Mouse (Mus musculus): ENCODE results near the gene Ciart. TPM values are rescaled to one million over a fixed set of nuclear protein-coding genes. Genes with fewer than 3 reads are reported as not detected.

The Ciart gene
- polyA plus RNA-seq, 1 experiment from 2014 or later, result 6.4 TPM

- 22% methylated on average over 11 of the region's 11 CpGs for WGBS
- Histone ChIP-seq H3K27ac (ENCODE audit: low read depth) (peak overlapping the region; percentile 94), H3K9me3 (ENCODE audit: low read depth, low read length) (no peaks in the 10 kb centered on the region), H3K4me1 (ENCODE audit: insufficient read depth) (peaks cover 4% of the 10 kb centered on the region; the same call in 1 of the 2 replicates), H3K4me3 (ENCODE audit: low read depth, low read length) (peak overlapping the region; percentile 36), H3K4me2 (peak overlapping the region; percentile 76), H3K9ac (peak overlapping the region; percentile 53; the same call in 1 of the 2 replicates), H3K36me3 (ENCODE audit: insufficient read depth) (peaks cover 14% of the 10 kb centered on the region), H3K27me3 (ENCODE audit: insufficient read depth, low read length) (no peaks in the 10 kb centered on the region)
- peak; percentile 26; the same call in 1 of the 2 replicates for ATAC-seq (ENCODE audit: insufficient read depth)
- TF ChIP-seq CTCF (IDR thresholded peaks at IDR 0.05; ENCODE audit: low read depth), result no peak
- peak; percentile 58 for DNase-seq
Measured at GRCm38 (mm10) chr3:95892066-95893052, 10.3 kb upstream of the Ciart start.

DNA sequence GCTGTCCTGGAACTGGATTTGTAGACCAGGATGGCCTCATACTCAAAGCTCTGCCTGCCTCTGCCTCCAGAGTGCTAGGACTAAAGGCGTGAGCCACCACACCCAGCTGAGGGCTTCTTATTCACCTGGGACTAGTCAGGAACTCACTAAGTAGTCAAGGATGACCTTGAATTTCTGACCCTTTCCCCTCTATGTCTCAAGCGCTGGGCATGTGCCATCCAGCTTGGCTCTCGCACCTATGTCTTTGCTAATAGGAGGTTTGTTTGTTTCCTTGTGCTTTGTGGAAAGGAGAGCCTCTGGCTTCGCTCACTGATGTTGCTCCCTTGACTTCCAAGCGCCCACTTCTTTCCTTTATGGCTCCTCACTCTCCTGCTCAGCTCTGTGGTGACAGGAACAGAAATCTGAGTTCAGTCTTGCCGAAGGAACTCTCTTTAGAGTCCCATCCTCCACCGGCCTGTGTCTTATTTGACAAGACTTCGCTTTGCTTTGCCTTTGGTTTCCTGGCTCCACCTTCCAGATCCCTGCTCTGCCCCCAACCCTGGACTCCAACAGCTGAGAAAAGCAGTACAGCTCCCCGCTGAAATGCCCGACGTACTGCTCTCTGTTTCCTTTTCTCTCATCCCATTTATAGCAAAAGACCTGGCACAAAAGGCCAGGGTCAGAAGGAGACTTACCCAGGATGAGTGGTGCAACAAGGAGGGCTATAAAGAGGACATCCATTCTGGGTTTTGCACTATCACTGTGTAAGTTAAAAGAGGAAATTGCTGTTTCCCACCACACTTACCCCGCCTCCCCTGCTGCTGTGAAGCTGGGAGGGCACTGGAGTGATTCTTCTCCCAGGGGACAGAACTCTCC lies 9.4 kb upstream of the Ciart start, which contains the start of gene BC028528:
Gene BC028528, minus strand, starts transcription at position 795 of the 855 bp plus-strand sequence.
- ATAC-seq (ENCODE audit: insufficient read depth), result no peak
- DNase-seq, result peak; percentile 85
- H3K27ac ChIP-seq (ENCODE audit: low read depth), result peak within 1 kb of the TSS; percentile 94
- H3K4me2 ChIP-seq, result peak within 1 kb of the TSS; percentile 76
- no peaks in the 10 kb centered on the region for H3K27me3 ChIP-seq (ENCODE audit: insufficient read depth, low read length)
- peak within 1 kb of the TSS; percentile 53 for H3K9ac ChIP-seq
- no peak for TF ChIP-seq CTCF (IDR thresholded peaks at IDR 0.05; ENCODE audit: low read depth)
- WGBS, result 17% methylated on average over 12 of the region's 12 CpGs
- no peaks in the 10 kb centered on the region for H3K9me3 ChIP-seq (ENCODE audit: low read depth, low read length)
- H3K36me3 ChIP-seq (ENCODE audit: insufficient read depth), result peaks cover 18% of the 10 kb centered on the region
- peak within 1 kb of the TSS; percentile 36 for H3K4me3 ChIP-seq (ENCODE audit: low read depth, low read length)
- peaks cover 4% of the 10 kb centered on the region; the same call in 1 of the 2 replicates for H3K4me1 ChIP-seq (ENCODE audit: insufficient read depth)

GRCm38 (mm10) chr3:95889664-95890063 lies 7.6 kb upstream of the Ciart start:
- Histone ChIP-seq H3K9me3 (ENCODE audit: low read depth, low read length) (no peaks in the 10 kb centered on the region), H3K4me3 (ENCODE audit: low read depth, low read length) (no peak overlapping the region), H3K27me3 (ENCODE audit: insufficient read depth, low read length) (no peaks in the 10 kb centered on the region), H3K27ac (ENCODE audit: low read depth) (no peak overlapping the region), H3K4me1 (ENCODE audit: insufficient read depth) (peaks cover 4% of the 10 kb centered on the region; the same call in 1 of the 2 replicates), H3K36me3 (ENCODE audit: insufficient read depth) (peaks cover 10% of the 10 kb centered on the region; the same call in 1 of the 2 replicates), H3K4me2 (peak overlapping the region; percentile 76; the same call in 1 of the 2 replicates), H3K9ac (no peak overlapping the region)
- 75% methylated on average over 3 of the region's 3 CpGs for WGBS
- TF ChIP-seq CTCF (IDR thresholded peaks at IDR 0.05; ENCODE audit: low read depth), result no peak
- DNase-seq, result no peak
- ATAC-seq (ENCODE audit: insufficient read depth), result no peak

- Histone ChIP-seq H3K9ac (no peak overlapping the region), H3K36me3 (ENCODE audit: insufficient read depth) (peaks cover 10% of the 10 kb centered on the region; the same call in 1 of the 2 replicates), H3K27me3 (ENCODE audit: insufficient read depth, low read length) (no peaks in the 10 kb centered on the region), H3K27ac (ENCODE audit: low read depth) (no peak overlapping the region), H3K9me3 (ENCODE audit: low read depth, low read length) (no peaks in the 10 kb centered on the region), H3K4me3 (ENCODE audit: low read depth, low read length) (no peak overlapping the region), H3K4me2 (no peak overlapping the region), H3K4me1 (ENCODE audit: insufficient read depth) (peaks cover 3% of the 10 kb centered on the region; the same call in 1 of the 2 replicates)
- no peak for ATAC-seq (ENCODE audit: insufficient read depth)
- WGBS, result 69% methylated on average over 4 of the region's 4 CpGs
- DNase-seq, result no peak
- no peak for TF ChIP-seq CTCF (IDR thresholded peaks at IDR 0.05; ENCODE audit: low read depth)
Measured at GRCm38 (mm10) chr3:95887596-95887995, 5.5 kb upstream of the Ciart start.

DNA sequence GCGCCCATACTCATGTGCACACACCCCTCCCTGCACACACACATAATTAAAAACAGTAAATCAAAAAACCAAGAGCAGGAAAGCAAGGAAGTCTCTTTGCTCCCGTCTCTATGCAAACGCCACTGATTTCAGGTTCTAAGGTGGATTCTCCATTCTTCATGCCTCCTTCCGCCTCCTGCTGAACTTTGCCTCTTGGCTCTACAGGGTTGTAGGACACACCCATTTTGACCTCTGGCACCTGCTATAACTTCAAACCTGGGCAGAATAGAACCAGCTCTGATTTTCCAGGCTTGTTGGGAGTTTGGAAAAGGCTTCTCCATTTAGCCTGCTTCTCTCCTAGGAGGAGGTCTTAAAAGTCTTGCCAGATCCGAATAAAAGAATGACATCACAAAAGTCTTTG lies 2.3 kb upstream of the Ciart start:
- H3K4me2 ChIP-seq, result no peak overlapping the region
- 78% methylated on average over 5 of the region's 5 CpGs for WGBS
- no peaks in the 10 kb centered on the region for H3K27me3 ChIP-seq (ENCODE audit: insufficient read depth, low read length)
- DNase-seq (no peak), ATAC-seq (ENCODE audit: insufficient read depth) (no peak)
- no peak overlapping the region for H3K27ac ChIP-seq (ENCODE audit: low read depth)
- H3K9me3 ChIP-seq (ENCODE audit: low read depth, low read length), result no peaks in the 10 kb centered on the region
- no peak overlapping the region for H3K9ac ChIP-seq
- peaks cover 10% of the 10 kb centered on the region; the same call in 1 of the 2 replicates for H3K36me3 ChIP-seq (ENCODE audit: insufficient read depth)
- no peak for TF ChIP-seq CTCF (IDR thresholded peaks at IDR 0.05; ENCODE audit: low read depth)
- H3K4me1 ChIP-seq (ENCODE audit: insufficient read depth), result no peaks in the 10 kb centered on the region
- H3K4me3 ChIP-seq (ENCODE audit: low read depth, low read length), result no peak overlapping the region

DNA sequence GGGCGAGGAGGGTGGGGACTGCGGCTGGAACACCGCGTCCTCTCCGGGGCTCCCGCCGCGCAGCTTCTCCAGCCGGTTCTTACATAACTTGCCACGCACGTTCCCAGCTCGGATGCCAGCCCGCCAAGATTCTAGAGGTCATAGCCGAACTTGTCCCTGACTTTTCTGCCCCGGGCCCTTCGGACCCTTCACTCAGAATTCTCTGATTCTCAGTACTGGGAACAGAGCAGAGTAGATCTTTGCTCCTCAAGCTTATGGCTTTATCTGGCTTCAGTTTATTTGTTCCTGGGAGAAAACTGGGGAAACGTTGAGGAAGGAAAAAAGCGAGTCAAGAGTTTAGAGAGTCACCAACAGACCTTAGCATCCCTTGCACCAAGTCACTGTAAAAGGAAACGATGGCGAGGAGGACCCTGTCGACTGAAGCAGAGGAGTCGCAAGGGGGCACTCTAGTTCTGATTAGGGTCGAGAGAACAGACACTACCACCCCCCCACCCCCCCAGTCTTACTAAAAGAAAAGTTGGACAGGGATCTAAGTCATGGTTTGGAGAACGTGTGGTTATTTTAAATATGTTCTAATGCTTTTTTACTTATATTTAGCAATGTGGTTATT lies 870 bp upstream of the Ciart start:
- no peaks in the 10 kb centered on the region for H3K9me3 ChIP-seq (ENCODE audit: low read depth, low read length)
- peaks cover 10% of the 10 kb centered on the region; the same call in 1 of the 2 replicates for H3K36me3 ChIP-seq (ENCODE audit: insufficient read depth)
- peak overlapping the region; percentile 42; the same call in 1 of the 2 replicates for H3K27ac ChIP-seq (ENCODE audit: low read depth)
- ATAC-seq (ENCODE audit: insufficient read depth) (no peak), DNase-seq (peak; percentile 89)
- no peaks in the 10 kb centered on the region for H3K4me1 ChIP-seq (ENCODE audit: insufficient read depth)
- WGBS, result 2% methylated on average over 24 of the region's 24 CpGs
- H3K4me2 ChIP-seq, result peak overlapping the region; percentile 83
- H3K9ac ChIP-seq, result peak overlapping the region; percentile 48
- H3K4me3 ChIP-seq (ENCODE audit: low read depth, low read length), result peak overlapping the region; percentile 42
- peak; percentile 58 for TF ChIP-seq CTCF (IDR thresholded peaks at IDR 0.05; ENCODE audit: low read depth)
- H3K27me3 ChIP-seq (ENCODE audit: insufficient read depth, low read length), result no peaks in the 10 kb centered on the region

All from lung, embryonic 14.5 days (tissue).